Mouse (Mus musculus) heart, embryonic 15.5 days (tissue): ENCODE results near the gene Iffo1. TPM values are rescaled to one million over a fixed set of nuclear protein-coding genes. Genes with fewer than 3 reads are reported as not detected.
A peak's percentile ranks its signal among the peaks of the same experiment; 100 is the strongest.

Experiments used
- ATAC-seq: fragments of 200-750 bp; cut with Nextera tagmentation; replicated peaks from 2 replicates; pipeline ENCODE4 v1.8.0; 2017; ENCODE audit warnings: low read depth, moderate TSS enrichment; ENCODE audit not compliant: insufficient number of reproducible peaks, insufficient read depth, low FRiP score
- H3K27ac ChIP-seq: fragments of 300-500 bp; sonication (generic); 2 replicates; pipeline ENCODE4 v1.5.1; 2015; ENCODE audit warnings: mild to moderate bottlenecking, inconsistent platforms
- H3K27me3 ChIP-seq: fragments of 300-500 bp; sonication (generic); 2 replicates; pipeline ENCODE4 v1.6.1; 2015; ENCODE audit warnings: inconsistent platforms
- H3K36me3 ChIP-seq: fragments of 300-500 bp; sonication (generic); 2 replicates; pipeline ENCODE4 v1.6.1; 2015; ENCODE audit warnings: mild to moderate bottlenecking, inconsistent platforms
- H3K4me1 ChIP-seq: fragments of 300-500 bp; sonication (generic); replicated peaks from 2 replicates; pipeline ENCODE4 v1.6.1; 2015; ENCODE audit warnings: inconsistent platforms
- H3K4me2 ChIP-seq: fragments of 300-500 bp; sonication (generic); 2 replicates; pipeline ENCODE4 v1.6.1; 2015; ENCODE audit warnings: inconsistent platforms, mild to moderate bottlenecking, moderate library complexity
- H3K4me3 ChIP-seq: fragments of 300-500 bp; sonication (generic); 2 replicates; pipeline ENCODE4 v1.5.1; 2015; ENCODE audit warnings: mild to moderate bottlenecking, inconsistent platforms
- H3K9ac ChIP-seq: fragments of 300-500 bp; sonication (generic); 2 replicates; pipeline ENCODE4 v1.6.1; 2015; ENCODE audit warnings: mild to moderate bottlenecking, inconsistent platforms
- H3K9me3 ChIP-seq: fragments of 300-500 bp; sonication (generic); replicated peaks from 2 replicates; pipeline ENCODE4 v1.6.1; 2016; ENCODE audit warnings: inconsistent platforms
- WGBS: fragments of 180-500 bp; shearing (Covaris S2); methylation state at CpG from one replicate; pipeline ENCODE4 v1.1.7; 2015; ENCODE audit warnings: mixed read lengths; 5-methylcytosine and 5-hydroxymethylcytosine counted together
- polyA plus RNA-seq: library from polyadenylated mRNA; unstranded; fragments of >200 nt; fragmentation: Nextera tagmentation; extraction: Ambion mirVana; gene quantifications from 2 replicates; pipeline ENCODE4 v1.2.1, GENCODE M21; 2015

Gene Iffo1
- polyA plus RNA-seq, 1 experiment from 2014 or later, result 9.7 TPM

DNA sequence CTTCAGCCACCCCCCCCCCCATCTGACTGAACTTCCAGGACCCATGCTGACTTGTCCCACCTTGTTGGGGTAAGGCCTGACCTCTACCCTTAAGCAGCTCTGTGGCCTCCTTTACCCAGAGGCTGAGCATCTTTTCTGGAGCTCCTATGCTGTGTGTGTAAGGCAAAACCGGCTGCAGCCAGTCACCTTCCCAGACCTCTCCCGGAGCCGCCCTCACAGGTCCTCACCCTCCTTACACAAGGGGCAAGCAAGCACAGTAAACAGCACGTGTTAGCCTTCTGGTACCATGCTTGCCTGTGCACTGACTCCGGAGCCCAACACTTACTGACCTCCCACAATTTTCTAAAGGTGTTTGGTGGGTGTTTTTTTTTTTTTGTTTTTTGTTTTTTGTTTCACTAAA, 30.4 kb downstream of the Iffo1 start:
- peaks cover 97% of the 10 kb centered on the region for H3K36me3 ChIP-seq
- WGBS, result 90% methylated on average over 5 of the region's 5 CpGs
- H3K27ac ChIP-seq, result no peak overlapping the region
- H3K9ac ChIP-seq, result no peak overlapping the region
- no peak overlapping the region for H3K4me3 ChIP-seq
- H3K27me3 ChIP-seq, result no peaks in the 10 kb centered on the region
- no peaks in the 10 kb centered on the region for H3K4me1 ChIP-seq
- H3K4me2 ChIP-seq, result no peak overlapping the region
- ATAC-seq, result no peak
- no peaks in the 10 kb centered on the region for H3K9me3 ChIP-seq

DNA sequence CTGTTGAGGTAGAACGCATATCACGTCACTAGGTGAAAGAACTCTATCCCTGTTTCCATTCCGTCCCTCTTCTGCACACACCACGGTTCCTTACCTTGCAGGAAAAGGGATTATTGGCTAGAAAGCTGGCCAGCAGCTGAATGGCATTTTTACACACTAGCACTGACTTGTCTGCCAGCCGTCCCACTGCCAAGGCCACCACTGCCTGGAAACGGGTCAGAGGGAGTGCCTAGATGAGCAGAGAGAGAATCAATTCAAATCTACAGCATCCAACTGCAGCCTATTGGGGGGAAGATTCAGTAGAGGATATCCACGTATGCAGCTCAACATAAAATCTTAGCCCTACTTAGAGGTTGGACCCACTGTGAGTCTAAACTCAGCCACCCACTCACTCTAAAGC, 34.6 kb downstream of the Iffo1 start:
- Histone ChIP-seq H3K4me1 (no peaks in the 10 kb centered on the region), H3K4me3 (no peak overlapping the region), H3K27ac (no peak overlapping the region), H3K36me3 (peaks cover 96% of the 10 kb centered on the region), H3K9ac (no peak overlapping the region), H3K9me3 (no peaks in the 10 kb centered on the region), H3K27me3 (no peaks in the 10 kb centered on the region), H3K4me2 (no peak overlapping the region)
- no peak for ATAC-seq
- WGBS, result 87% methylated on average over 7 of the region's 7 CpGs

DNA sequence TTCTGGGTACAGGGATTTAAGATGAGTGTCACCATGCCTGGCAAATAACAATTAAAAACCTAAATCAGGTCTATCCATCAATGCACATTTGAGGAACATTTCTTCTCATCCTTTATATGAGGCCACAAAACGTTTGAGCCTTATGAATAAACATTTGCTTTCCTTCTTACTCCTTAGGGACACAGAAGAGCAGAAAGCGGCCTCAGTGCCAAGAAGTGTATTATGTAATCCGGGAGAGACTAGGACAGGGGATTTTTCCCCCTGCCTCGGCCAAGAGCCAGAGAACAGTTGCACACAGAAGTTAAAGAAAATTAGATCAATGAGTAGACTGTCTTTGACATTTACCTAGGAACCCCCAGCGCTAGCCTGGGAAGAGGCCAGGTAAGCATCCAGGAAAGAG, 37.1 kb downstream of the Iffo1 start:
- no peaks in the 10 kb centered on the region for H3K9me3 ChIP-seq
- ATAC-seq, result no peak
- WGBS, result 80% methylated on average over 5 of the region's 5 CpGs

DNA sequence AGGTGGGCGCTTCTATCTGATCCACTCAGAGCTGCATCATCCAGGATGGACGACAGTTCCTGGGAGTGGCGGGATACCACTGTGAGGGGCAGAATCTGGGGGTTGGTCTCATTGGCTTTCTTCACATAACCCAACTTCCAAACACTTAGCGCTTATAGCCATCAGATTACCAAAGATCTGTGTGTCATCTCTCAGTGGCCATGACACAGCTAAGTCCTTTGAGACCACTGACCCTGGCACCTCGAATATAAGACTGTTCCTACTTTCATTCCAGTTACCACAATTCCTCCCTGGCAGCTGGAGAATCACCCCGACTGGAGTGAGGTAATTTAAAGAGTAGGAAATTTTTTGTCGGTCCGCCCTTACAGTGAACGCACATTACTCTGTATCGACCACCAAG, 41.2 kb downstream of the Iffo1 start:
- peaks cover 11% of the 10 kb centered on the region for H3K4me1 ChIP-seq
- WGBS, result 92% methylated on average over 10 of the region's 10 CpGs
- ATAC-seq, result no peak
- H3K9me3 ChIP-seq, result no peaks in the 10 kb centered on the region
- H3K27ac ChIP-seq, result no peak overlapping the region
- H3K36me3 ChIP-seq, result peaks cover 83% of the 10 kb centered on the region
- H3K9ac ChIP-seq, result no peak overlapping the region
- H3K27me3 ChIP-seq, result no peaks in the 10 kb centered on the region
- no peak overlapping the region for H3K4me3 ChIP-seq
- no peak overlapping the region for H3K4me2 ChIP-seq

More for the DNA sequence above, 37.1 kb downstream of the Iffo1 start:
- Histone ChIP-seq H3K4me2 (no peak overlapping the region), H3K4me3 (no peak overlapping the region), H3K27me3 (no peaks in the 10 kb centered on the region), H3K4me1 (no peaks in the 10 kb centered on the region), H3K27ac (no peak overlapping the region), H3K9ac (no peak overlapping the region), H3K36me3 (peaks cover 96% of the 10 kb centered on the region)

DNA sequence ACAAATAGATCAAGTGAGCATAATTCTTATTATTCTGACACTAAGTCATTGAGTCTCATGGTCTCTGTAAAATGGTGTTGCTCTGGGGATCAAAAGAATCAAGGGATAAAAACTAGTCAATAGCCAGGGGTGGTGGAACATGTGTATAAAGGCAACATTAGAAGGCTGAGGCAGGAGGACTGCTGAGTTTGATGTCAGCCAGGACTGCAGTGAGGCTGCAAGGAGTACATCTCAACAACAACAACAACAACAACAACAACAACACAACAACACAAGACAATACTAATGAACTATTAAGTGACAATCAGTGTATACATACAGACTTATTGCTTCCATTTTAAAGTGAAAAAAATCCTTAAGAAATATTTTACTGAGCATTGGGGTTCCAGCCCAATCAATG, 45.8 kb downstream of the Iffo1 start:
- Histone ChIP-seq H3K4me2 (peak overlapping the region; percentile 59), H3K27ac (peak overlapping the region; percentile 100), H3K36me3 (peaks cover 60% of the 10 kb centered on the region), H3K9ac (peak overlapping the region; percentile 71), H3K4me3 (peak overlapping the region; percentile 80), H3K9me3 (no peaks in the 10 kb centered on the region), H3K27me3 (no peaks in the 10 kb centered on the region), H3K4me1 (peaks cover 23% of the 10 kb centered on the region)
- ATAC-seq, result no peak

DNA sequence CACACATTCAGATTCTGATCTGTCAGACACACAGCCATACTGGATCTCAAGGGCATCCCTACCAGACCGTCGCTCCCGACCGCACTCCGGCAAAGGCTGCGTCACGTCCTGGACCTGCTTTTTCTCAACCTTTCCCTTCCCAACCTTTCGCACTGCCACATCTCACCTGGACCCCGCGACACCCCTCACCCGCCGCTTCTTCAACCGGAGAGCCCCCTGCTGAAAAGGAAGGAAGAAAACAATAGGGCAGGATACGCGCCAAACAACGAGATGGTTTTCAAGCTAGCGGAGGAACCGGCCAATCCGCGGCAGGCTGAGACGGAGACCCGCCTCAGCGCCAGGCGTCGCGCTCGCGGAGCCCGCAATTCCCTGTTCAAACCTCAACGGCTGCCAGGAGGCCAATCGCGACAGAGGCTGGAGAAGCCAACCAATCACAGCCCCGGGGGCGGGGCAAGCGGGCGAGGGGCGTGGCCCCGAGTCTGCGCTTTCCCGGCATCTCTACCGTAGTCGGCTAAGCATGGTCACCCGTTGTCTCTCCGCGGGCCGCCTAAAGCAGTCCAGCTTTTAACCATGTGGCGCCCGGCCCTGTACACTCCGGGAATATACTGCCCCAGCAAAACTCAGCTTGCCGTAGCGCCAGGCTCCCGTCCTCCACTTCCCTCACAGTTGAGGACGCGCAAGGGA, 46.4 kb downstream of the Iffo1 start, which contains the start of the genes Ncapd2 and Mrpl51:
Gene Ncapd2, minus strand, starts transcription at position 370 of the 684 bp plus-strand sequence.
Gene Mrpl51, plus strand, starts transcription at position 470 of the 684 bp plus-strand sequence.
- peak within 1 kb of the TSS; percentile 80 for H3K4me3 ChIP-seq
- H3K4me2 ChIP-seq, result peak within 1 kb of the TSS; percentile 81
- H3K36me3 ChIP-seq, result peaks cover 54% of the 10 kb centered on the region
- peaks cover 23% of the 10 kb centered on the region for H3K4me1 ChIP-seq
- no peaks in the 10 kb centered on the region for H3K27me3 ChIP-seq
- peak within 1 kb of the TSS; percentile 86 for H3K9ac ChIP-seq
- peak within 1 kb of the TSS; percentile 100 for H3K27ac ChIP-seq
- no peaks in the 10 kb centered on the region for H3K9me3 ChIP-seq
- peak; percentile 95 for ATAC-seq
- WGBS, result under 1% methylated on average over 54 of the region's 54 CpGs

DNA sequence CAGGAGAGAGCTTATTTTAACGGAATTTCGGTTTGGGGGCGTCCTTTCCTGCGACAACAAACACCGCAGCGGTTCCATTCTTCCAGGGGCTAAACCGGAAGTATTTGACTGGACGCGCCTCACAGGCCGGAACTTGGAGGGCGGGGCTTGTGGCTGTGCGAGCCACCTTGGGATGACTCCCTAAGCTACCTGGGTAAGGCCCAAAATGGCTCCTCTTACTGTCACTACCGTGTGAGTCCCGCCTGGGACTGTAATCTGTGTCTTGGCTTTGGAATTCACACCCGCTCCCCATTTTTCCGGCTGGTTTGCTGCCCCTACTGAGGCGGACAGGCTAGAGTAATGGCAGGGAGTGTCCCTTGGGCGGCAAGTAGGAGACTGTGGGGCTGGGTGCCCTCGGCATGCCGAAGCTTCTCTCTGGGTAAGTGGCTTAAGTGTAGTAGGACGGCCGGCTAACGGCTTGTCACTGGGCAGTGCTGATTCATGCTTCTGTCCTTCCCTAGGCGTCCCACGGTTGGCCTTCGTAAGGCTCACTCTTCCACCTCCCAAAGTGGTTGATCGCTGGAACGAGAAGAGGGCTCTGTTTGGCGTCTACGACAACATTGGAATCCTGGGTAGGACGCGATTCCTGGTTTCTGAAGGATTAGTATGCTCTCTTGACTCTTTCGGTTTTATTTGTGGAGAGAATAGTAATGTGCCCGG, 47.1 kb downstream of the Iffo1 start:
- peak overlapping the region; percentile 81 for H3K4me2 ChIP-seq
- H3K36me3 ChIP-seq, result peaks cover 47% of the 10 kb centered on the region
- peak overlapping the region; percentile 86 for H3K9ac ChIP-seq
- under 1% methylated on average over 34 of the region's 34 CpGs for WGBS
- no peaks in the 10 kb centered on the region for H3K9me3 ChIP-seq
- peak overlapping the region; percentile 80 for H3K4me3 ChIP-seq
- peaks cover 23% of the 10 kb centered on the region for H3K4me1 ChIP-seq
- peak; percentile 90 for ATAC-seq
- peak overlapping the region; percentile 100 for H3K27ac ChIP-seq
- H3K27me3 ChIP-seq, result no peaks in the 10 kb centered on the region

DNA sequence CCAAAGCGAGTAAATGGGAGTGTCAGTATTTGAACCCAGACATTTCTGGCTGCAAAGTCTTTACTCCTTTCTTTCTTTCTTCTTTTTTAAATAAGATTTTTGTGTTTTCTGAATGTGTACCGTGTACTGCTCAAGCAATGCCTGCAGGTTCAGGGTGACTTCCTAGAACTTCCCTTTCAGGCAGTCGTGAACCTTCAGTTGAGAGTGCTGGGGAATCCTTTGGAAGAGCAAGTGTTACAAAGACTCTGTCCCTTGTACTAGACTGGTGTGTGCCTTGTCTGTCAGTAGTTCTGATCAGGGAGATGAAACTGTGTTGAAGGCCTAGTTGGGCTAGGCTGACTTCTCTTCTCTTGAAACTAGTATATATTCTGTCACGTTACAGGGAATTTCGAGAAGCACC, 47.8 kb downstream of the Iffo1 start:
- no peak for ATAC-seq
- H3K4me3 ChIP-seq, result peak overlapping the region; percentile 80
- H3K4me1 ChIP-seq, result peaks cover 23% of the 10 kb centered on the region
- 28% methylated on average over 5 of the region's 5 CpGs for WGBS
- no peaks in the 10 kb centered on the region for H3K9me3 ChIP-seq
- peak overlapping the region; percentile 81 for H3K4me2 ChIP-seq
- no peaks in the 10 kb centered on the region for H3K27me3 ChIP-seq
- H3K9ac ChIP-seq, result peak overlapping the region; percentile 86
- H3K27ac ChIP-seq, result peak overlapping the region; percentile 100
- H3K36me3 ChIP-seq, result peaks cover 40% of the 10 kb centered on the region

DNA sequence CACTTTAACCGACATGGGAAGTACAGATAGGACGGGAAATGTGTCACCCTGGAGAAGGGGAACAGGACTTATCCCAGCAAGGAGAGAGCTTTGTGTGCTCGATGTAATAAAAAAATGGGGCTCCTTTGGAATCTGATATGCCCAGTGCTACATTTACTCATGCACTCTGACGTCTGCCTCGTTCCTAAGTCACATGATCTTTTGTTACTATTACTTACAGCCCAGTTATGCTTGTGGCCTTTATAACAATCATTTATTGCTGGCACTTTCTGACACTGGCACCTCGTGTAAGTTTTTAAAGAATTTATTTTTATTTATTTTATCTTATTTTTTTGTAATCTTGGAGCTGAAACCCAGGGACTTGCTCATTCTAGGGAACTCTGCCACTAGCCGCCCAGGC, 48.3 kb downstream of the Iffo1 start:
- no peak for ATAC-seq
- Histone ChIP-seq H3K9ac (no peak overlapping the region), H3K4me3 (peak overlapping the region; percentile 80), H3K4me1 (peaks cover 23% of the 10 kb centered on the region), H3K27ac (0 out of 2 replicates have a peak overlapping the region, but pooled peaks have one; percentile 6), H3K36me3 (peaks cover 35% of the 10 kb centered on the region), H3K9me3 (no peaks in the 10 kb centered on the region), H3K4me2 (peak overlapping the region; percentile 81), H3K27me3 (no peaks in the 10 kb centered on the region)
- WGBS, result 53% methylated on average over 7 of the region's 7 CpGs

DNA sequence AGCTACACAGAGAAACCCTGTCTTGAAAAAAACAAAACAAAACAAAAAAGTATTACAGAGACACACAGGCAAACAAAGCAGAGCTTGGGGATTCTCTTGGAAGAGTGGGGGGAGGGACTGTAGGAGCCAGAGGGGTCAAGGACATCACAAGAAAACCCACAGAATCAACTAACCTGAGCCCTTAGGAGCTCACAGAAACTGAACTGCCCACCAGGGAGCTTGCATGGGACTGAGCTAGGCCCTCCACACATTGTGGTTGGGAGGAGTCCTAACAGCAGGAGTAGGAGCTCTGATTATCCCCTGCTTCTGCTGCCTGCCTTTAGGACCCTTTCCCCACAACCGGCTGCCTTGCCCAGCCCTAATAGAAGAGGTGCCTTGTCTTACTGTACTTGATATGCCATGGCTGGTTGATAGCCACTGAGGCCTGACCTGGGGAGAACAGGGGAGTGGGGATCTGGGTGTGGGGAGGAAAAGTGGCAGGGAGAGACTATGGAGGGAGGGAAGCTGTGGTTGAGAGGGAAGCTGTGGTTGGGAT, 50.6 kb downstream of the Iffo1 start:
- Histone ChIP-seq H3K27ac (no peak overlapping the region), H3K27me3 (no peaks in the 10 kb centered on the region), H3K9me3 (no peaks in the 10 kb centered on the region), H3K36me3 (peaks cover 21% of the 10 kb centered on the region), H3K9ac (no peak overlapping the region), H3K4me1 (peaks cover 14% of the 10 kb centered on the region), H3K4me3 (no peak overlapping the region), H3K4me2 (no peak overlapping the region)
- 39% methylated on average over 1 of the region's 1 CpGs for WGBS
- no peak for ATAC-seq

DNA sequence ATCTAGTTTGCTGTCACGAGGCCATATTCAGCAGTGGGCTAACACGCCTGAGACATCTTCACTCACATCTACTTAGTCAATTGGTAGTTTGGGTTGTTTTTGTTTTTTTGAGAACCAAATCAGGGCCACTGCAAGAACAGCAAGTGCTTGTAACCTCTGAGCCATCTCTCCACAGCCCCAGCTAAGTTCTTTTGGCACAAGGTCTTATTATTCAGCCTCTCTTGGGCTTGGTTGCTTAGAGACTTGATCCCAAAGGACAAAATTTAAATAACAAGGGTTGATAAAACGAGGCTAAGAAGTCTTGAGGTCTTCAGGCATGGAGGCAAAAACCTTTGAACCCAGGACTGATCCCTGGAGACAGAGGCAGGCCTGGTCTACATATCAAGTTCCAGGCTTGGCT, 51.3 kb downstream of the Iffo1 start:
- ATAC-seq, result no peak
- 77% methylated on average over 3 of the region's 3 CpGs for WGBS
- Histone ChIP-seq H3K4me3 (no peak overlapping the region), H3K9ac (no peak overlapping the region), H3K4me2 (no peak overlapping the region), H3K9me3 (no peaks in the 10 kb centered on the region), H3K27me3 (no peaks in the 10 kb centered on the region), H3K27ac (no peak overlapping the region), H3K36me3 (peaks cover 21% of the 10 kb centered on the region), H3K4me1 (peaks cover 13% of the 10 kb centered on the region)
